Mouse (Mus musculus): Measurements from ENCODE around the gene Mcf2l. TPM values are rescaled to one million over a fixed set of nuclear protein-coding genes. Genes with fewer than 3 reads are reported as not detected.

Mcf2l gene
- total RNA-seq, 2 experiments from 2014 or later, result 239 to 243 TPM

GRCm38 (mm10) chr8:12987571-12987970, 114.0 kb downstream of the Mcf2l start:
- DNase-seq (ENCODE audit: low spot score in 2 of 2), result peak; percentile 83 to 85

- no peak for DNase-seq (ENCODE audit: low spot score in 2 of 2)
Measured at GRCm38 (mm10) chr8:12988722-12989430, 115.3 kb downstream of the Mcf2l start.

GRCm38 (mm10) chr8:12991411-12991810, 117.8 kb downstream of the Mcf2l start:
- no peak for DNase-seq (ENCODE audit: low spot score in 2 of 2)

- DNase-seq (ENCODE audit: low spot score in 2 of 2), result no peak
Measured at GRCm38 (mm10) chr8:12994468-12994867, 120.9 kb downstream of the Mcf2l start.

GRCm38 (mm10) chr8:12995481-12995880, 121.9 kb downstream of the Mcf2l start:
- no peak for DNase-seq (ENCODE audit: low spot score in 2 of 2)

- no peak for DNase-seq (ENCODE audit: low spot score in 2 of 2)
Measured at GRCm38 (mm10) chr8:12996831-12997275, 123.2 kb downstream of the Mcf2l start.

- no peak for DNase-seq (ENCODE audit: low spot score in 2 of 2)
Measured at GRCm38 (mm10) chr8:12998331-12998730, 124.7 kb downstream of the Mcf2l start.

GRCm38 (mm10) chr8:12999793-13000192, 126.2 kb downstream of the Mcf2l start:
- peak; percentile 54 to 55 for DNase-seq (ENCODE audit: low spot score in 2 of 2)

- DNase-seq (ENCODE audit: low spot score in 2 of 2), result no peak
Measured at GRCm38 (mm10) chr8:13007458-13007857, 133.9 kb downstream of the Mcf2l start.

- no peak for DNase-seq (ENCODE audit: low spot score in 2 of 2)
Measured at GRCm38 (mm10) chr8:13010313-13010712, 136.7 kb downstream of the Mcf2l start.

GRCm38 (mm10) chr8:13019560-13019959, 146.0 kb downstream of the Mcf2l start:
- no peak for DNase-seq (ENCODE audit: low spot score in 2 of 2)

- DNase-seq (ENCODE audit: low spot score in 2 of 2), result peak; percentile 34 to 65
Measured at GRCm38 (mm10) chr8:13021830-13022229, 148.2 kb downstream of the Mcf2l start.

GRCm38 (mm10) chr8:13025487-13026224, 152.1 kb downstream of the Mcf2l start, which contains the start of gene F7:
Gene F7, plus strand, starts transcription at chr8:13026034.
- no peak for DNase-seq (ENCODE audit: low spot score in 2 of 2)

GRCm38 (mm10) chr8:13027615-13028014, 154.0 kb downstream of the Mcf2l start:
- no peak for DNase-seq (ENCODE audit: low spot score in 2 of 2)

- peak; percentile 72 to 86 for DNase-seq (ENCODE audit: low spot score in 2 of 2)
Measured at GRCm38 (mm10) chr8:13028482-13028881, 154.9 kb downstream of the Mcf2l start.

GRCm38 (mm10) chr8:13036346-13036812, 162.8 kb downstream of the Mcf2l start:
- peak in 1 of 2 experiments; percentile 28 for DNase-seq (ENCODE audit: low spot score in 2 of 2)

GRCm38 (mm10) chr8:13037015-13037414, 163.4 kb downstream of the Mcf2l start, which contains the start of gene F10:
Gene F10, plus strand, starts transcription at chr8:13037308.
- no peak for DNase-seq (ENCODE audit: low spot score in 2 of 2)

GRCm38 (mm10) chr8:13037569-13037968, 164.0 kb downstream of the Mcf2l start:
- no peak for DNase-seq (ENCODE audit: low spot score in 2 of 2)

GRCm38 (mm10) chr8:13039054-13039453, 165.4 kb downstream of the Mcf2l start:
- DNase-seq (ENCODE audit: low spot score in 2 of 2), result no peak

GRCm38 (mm10) chr8:13041459-13041858, 167.9 kb downstream of the Mcf2l start:
- DNase-seq (ENCODE audit: low spot score in 2 of 2), result no peak

- no peak for DNase-seq (ENCODE audit: low spot score in 2 of 2)
Measured at GRCm38 (mm10) chr8:13047652-13048051, 174.0 kb downstream of the Mcf2l start.

- no peak for DNase-seq (ENCODE audit: low spot score in 2 of 2)
Measured at GRCm38 (mm10) chr8:13050550-13050949, 176.9 kb downstream of the Mcf2l start.
